Mouse (Mus musculus) lung, postnatal 10 days (tissue): ENCODE measurements around the gene Bex6.

Experiments used
- DNase-seq: peaks from one replicate; pipeline ENCODE4 v3.0.0; 2021

The Bex6 gene

GRCm38 (mm10) chr16:32174340-32175005 is 5.2 kb upstream of the Bex6 start:
- no peak for DNase-seq

GRCm38 (mm10) chr16:32175029-32175428 is 4.6 kb upstream of the Bex6 start:
- no peak for DNase-seq

GRCm38 (mm10) chr16:32176896-32177686 is 2.5 kb upstream of the Bex6 start:
- peak; percentile 28 for DNase-seq

- no peak for DNase-seq
Observed at GRCm38 (mm10) chr16:32186056-32186455, 6.4 kb downstream of the Bex6 start.

GRCm38 (mm10) chr16:32189109-32189508 is 9.5 kb downstream of the Bex6 start:
- peak; percentile 74 for DNase-seq

- peak; percentile 24 for DNase-seq
Observed at GRCm38 (mm10) chr16:32190011-32190441, 10.4 kb downstream of the Bex6 start.

GRCm38 (mm10) chr16:32200256-32201003 is 20.8 kb downstream of the Bex6 start:
- DNase-seq, result peak; percentile 75

- DNase-seq, result no peak
Observed at GRCm38 (mm10) chr16:32201004-32201325, 21.3 kb downstream of the Bex6 start.

- DNase-seq, result peak; percentile 76
Observed at GRCm38 (mm10) chr16:32202681-32203080, 23.1 kb downstream of the Bex6 start.

GRCm38 (mm10) chr16:32204902-32205301 is 25.3 kb downstream of the Bex6 start:
- DNase-seq, result peak; percentile 59

GRCm38 (mm10) chr16:32214156-32214555 is 34.5 kb downstream of the Bex6 start:
- DNase-seq, result no peak

GRCm38 (mm10) chr16:32214804-32215576 is 35.4 kb downstream of the Bex6 start:
- no peak for DNase-seq

- no peak for DNase-seq
Observed at GRCm38 (mm10) chr16:32221803-32222202, 42.2 kb downstream of the Bex6 start.

GRCm38 (mm10) chr16:32222399-32222798 is 42.8 kb downstream of the Bex6 start:
- no peak for DNase-seq

- peak; percentile 13 for DNase-seq
Observed at GRCm38 (mm10) chr16:32232050-32232449, 52.4 kb downstream of the Bex6 start.
